Mouse (Mus musculus): Measurements from ENCODE around the gene Rbfox1.
A peak's percentile ranks its signal among the peaks of the same experiment; 100 is the strongest.

Rbfox1 gene

DNA sequence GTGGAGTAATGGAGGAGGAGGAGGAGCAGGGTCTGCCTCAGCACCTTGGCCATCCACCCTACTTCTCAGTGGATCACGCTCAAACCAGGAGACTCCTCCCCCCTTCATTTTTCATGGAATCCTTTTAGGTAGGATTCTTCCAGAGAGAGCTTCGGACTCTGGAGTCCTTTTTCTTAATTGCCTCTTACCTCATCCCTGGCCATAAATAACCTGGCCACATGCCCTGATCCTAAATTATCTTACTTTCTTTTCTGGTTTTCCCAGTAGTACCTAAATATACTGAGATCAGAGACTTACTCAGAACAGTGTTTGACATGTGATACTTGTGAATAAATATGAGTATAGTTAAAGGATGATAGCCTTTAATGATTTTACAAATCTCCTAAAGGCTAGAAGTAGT lies 1042.5 kb downstream of the Rbfox1 start:
- DNase-seq (ENCODE audit: low read depth), result no peak

DNA sequence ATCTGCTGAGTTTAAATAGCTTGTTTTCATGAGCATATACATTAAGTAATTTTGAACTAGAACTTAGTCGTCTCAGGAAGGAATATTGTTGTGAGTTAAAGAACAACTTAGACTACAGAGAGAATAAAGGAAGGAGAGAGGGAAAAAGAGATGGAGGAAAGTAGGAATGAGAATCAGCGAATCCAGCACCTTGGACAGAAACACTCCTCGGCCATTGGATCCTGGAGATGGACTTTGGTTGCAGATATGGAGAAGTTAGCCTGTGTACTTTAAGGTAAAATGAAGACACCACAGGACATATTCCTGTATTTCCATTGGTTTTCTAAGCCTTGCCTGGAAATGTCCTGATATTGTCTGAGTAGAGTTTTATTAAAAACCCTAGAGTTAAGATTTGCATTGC lies 1045.6 kb downstream of the Rbfox1 start:
- no peak for DNase-seq (ENCODE audit: low read depth)

DNA sequence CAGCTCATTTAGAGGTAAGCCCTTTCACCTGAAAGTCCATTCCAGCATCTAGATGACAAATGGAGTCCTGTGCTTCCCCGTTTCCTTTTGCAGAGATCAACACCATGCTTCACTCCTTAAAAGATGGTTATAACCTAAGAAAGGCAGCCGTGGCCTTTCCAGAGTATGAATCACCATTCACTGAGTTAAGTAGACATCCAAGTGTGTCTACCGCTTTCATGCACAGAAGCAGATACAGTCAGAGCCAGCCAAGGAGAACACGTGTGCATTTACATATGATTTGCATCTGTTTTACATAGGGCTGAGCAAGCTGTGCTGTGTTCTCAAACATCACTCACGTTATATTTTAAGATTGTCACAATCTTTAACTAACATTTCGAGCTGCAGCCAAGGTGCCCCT lies 1061.0 kb downstream of the Rbfox1 start:
- no peak for DNase-seq (ENCODE audit: low read depth)

DNA sequence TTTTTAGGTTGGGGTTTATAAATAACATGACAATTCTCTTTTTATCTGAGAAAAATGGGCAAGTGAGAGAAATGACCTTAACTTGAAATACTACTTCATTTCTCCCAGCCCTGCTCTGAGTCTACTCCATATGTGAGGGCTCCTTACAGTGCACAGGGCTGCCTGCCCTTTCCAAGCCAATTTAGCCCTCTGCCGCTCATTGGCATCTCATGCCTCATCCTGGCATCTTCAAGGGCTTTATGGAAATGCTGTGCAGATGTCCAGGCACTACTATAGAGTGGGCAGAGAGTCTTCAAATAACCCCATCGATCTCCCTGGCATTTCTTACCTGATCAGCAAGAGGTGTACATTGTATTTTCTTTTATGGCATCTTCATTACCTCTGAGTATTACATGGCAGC lies 1064.5 kb downstream of the Rbfox1 start:
- no peak for DNase-seq (ENCODE audit: low read depth)

DNA sequence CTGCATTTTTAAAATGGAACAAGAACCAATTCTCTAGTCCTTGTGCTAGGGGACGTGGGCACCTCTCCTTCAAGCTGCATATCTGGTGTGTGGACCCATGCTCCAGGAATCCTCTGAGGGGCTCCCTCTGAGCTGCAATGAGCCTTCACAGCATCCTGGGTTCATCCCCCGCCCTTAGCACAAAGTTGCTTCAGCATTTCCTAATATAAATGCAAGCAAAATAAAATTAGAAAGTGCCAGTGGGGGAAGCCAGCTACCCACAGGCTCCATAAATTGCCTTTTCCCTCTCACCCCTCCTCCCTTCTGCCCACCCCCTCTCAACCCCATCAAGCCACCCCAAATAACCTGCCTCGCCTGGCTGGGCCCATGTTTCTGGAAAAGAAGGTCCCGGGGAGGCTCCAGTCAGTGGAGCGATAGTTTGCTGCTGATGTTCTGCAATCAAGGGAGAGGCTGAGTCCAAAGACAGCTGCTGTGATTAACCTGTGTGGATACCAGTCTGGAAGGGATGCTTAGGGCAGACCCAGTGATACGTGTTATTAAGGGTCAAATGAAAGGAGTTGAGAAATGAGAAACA lies 1070.0 kb downstream of the Rbfox1 start:
- no peak for DNase-seq (ENCODE audit: low read depth)

DNA sequence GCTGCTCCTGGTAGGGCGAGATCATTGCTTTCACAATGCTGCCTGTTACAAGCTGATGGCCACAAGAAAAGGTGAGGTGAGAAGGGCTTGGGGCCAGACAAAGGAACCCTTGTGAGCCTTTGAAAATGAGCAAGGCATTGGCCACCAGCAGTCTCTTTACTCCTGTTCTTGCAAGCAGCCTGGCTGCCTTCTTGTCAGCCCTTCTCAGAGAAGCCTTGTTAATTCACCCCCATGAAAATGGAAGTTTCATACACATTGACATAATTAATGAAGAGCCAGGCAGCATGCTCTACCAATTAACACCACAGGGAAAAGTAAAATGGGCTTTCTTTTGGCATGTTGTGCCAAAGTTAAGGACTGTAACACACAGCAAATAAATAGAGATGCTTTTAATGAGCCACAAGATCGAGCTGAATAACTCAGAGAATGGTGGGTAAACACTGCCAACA lies 1076.8 kb downstream of the Rbfox1 start:
- no peak for DNase-seq (ENCODE audit: low read depth)

DNA sequence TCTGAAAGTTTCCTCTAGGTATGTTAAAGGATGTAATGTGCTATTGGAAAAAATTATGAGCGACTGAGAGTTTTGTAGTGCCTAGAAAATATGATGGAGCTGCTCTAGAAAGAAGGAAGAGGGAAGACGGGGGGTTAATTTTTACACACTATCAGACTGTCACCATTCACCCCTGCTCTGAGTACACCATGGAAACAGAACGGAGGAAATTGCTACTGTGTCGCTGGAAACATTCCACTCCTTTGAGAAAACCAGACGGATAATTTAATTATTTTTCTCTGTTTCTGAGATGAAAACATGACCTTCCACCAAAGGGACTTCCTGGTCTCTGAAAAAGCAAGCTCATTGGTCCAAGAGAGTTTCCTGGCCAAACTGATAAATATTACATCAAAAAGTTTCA lies 1077.4 kb downstream of the Rbfox1 start:
- DNase-seq (ENCODE audit: low read depth), result no peak

- no peak for DNase-seq (ENCODE audit: low read depth)
Observed at GRCm38 (mm10) chr16:6963533-6963932, 1078.4 kb downstream of the Rbfox1 start.

- DNase-seq (ENCODE audit: low read depth), result no peak
Observed at GRCm38 (mm10) chr16:6964720-6965583, 1079.8 kb downstream of the Rbfox1 start.

GRCm38 (mm10) chr16:6969986-6970385 lies 1084.8 kb downstream of the Rbfox1 start:
- no peak for DNase-seq (ENCODE audit: low read depth)

DNA sequence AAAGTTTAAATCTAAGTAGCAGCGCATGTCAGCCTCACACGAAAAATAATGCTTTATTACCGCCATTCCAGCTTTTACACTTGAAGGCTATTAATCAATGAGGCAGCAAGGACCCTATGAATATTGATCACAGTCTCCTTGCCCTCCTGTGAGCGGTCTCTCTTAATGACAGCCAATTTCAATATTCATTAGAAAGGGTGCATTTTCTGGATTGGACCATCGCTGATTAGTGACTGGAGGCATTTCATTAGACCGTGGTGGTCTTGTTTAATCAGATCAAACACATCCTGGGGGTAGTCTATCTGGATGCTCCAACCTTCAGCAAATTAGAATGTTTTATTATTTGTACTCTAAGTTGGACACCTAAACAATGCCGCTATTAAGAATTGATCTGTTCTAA lies 1091.2 kb downstream of the Rbfox1 start:
- DNase-seq (ENCODE audit: low read depth), result no peak

DNA sequence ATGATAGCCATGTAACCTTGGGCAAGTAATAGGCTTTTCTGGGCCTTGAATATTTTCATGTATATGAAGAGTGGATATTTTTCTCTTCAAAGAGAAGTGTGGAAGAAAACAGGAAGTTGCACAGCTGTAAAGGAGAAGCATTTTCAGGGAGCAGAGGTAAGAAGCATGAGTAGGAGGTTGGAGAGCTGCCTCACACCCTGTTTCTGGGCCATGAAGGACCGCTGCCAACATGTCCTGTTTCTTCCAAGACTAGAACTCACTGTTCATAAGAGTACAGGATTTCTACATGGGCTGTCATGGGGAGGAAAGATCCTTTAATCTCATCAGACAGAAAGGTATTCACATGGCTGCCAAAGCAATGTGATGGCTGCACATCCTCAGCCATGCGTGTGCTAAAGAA lies 1098.8 kb downstream of the Rbfox1 start:
- no peak for DNase-seq (ENCODE audit: low read depth)

GRCm38 (mm10) chr16:6986031-6986430 lies 1100.9 kb downstream of the Rbfox1 start:
- no peak for DNase-seq (ENCODE audit: low read depth)

- no peak for DNase-seq (ENCODE audit: low read depth)
Observed at GRCm38 (mm10) chr16:6986494-6986893, 1101.3 kb downstream of the Rbfox1 start.

DNA sequence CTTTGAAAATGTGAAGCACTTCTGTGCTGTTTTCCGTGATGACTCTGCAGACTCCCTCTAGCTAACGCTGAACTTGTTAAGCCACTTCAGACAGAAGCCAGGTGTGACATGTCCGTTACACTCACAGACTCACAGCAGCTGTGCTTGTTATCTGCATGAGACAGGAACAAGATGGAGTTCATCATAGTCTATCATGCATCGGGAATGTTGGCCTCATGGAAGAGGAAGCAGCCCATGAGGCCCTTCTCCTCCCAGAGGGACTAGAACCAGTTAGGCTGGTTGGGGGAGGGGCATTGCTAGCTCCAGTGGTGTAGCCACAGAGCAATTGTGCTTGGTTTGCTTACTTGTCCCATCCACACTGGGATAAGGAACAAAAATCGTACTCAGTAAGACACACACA lies 1107.1 kb downstream of the Rbfox1 start:
- no peak for DNase-seq (ENCODE audit: low read depth)

DNA sequence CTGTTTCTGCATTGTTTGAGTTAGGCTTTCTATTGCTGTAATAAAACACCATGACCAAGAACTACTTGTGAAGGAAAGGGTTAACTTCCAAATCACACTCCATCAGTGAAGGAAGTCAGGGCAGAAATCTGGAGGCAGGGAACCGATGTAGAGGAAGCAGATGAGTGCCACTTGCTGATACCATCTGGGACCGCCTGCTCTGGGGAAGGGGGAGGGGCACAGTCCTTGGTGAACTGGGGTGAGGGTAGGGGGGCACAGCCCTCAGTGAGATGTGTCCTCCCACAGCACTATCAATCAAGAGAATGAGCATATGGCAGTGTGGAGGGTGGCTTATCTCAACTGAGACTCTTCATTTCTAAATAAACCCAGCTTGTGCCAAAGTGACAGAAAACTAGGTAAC lies 1108.0 kb downstream of the Rbfox1 start:
- no peak for DNase-seq (ENCODE audit: low read depth)

DNA sequence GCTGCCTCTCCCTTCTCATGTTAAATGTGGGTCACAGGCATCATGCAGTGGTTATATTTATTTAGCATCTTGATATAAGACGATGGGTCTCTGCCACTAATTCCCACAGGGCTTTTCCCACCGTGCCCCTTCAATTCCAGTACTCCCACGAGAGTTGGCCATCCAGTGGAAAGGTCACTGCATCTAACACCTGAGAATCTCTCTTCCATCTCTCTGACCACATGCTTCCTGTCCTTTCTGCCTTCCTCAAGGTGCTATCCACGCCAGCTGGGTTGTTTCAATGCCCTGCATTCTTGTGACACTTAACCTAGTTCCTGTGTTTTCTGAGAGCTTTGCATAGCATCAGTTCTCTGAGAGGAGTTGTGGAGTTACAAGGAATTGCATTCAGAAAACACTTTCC lies 1112.0 kb downstream of the Rbfox1 start:
- no peak for DNase-seq (ENCODE audit: low read depth)

- DNase-seq (ENCODE audit: low read depth), result no peak
Observed at GRCm38 (mm10) chr16:6997834-6998233, 1112.7 kb downstream of the Rbfox1 start.

- DNase-seq (ENCODE audit: low read depth), result no peak
Observed at GRCm38 (mm10) chr16:7004565-7004964, 1119.4 kb downstream of the Rbfox1 start.

DNA sequence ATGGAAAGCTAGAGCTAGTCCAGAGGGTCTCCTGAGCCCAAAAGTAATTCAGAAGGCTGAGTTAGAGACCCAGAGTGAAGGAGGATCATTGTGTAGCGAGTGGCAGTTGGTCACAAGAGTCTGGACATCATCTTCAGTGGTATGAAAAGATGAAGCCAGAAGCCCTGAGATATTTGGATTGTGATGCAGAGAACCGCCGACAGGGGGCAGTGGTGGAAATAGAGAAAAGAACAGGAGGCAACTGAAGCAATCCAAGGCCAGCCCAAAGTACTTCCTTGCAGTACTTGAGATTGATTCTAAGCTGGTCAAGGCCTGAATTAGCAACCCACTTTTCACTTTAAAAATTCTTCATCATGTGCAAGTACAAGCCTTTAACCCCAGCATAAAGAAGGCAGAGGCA lies 1120.3 kb downstream of the Rbfox1 start:
- peak; percentile 1 for DNase-seq (ENCODE audit: low read depth)

- no peak for DNase-seq (ENCODE audit: low read depth)
Observed at GRCm38 (mm10) chr16:7017310-7017709, 1132.2 kb downstream of the Rbfox1 start.

GRCm38 (mm10) chr16:7034231-7034630 lies 1149.1 kb downstream of the Rbfox1 start:
- no peak for DNase-seq (ENCODE audit: low read depth)

DNA sequence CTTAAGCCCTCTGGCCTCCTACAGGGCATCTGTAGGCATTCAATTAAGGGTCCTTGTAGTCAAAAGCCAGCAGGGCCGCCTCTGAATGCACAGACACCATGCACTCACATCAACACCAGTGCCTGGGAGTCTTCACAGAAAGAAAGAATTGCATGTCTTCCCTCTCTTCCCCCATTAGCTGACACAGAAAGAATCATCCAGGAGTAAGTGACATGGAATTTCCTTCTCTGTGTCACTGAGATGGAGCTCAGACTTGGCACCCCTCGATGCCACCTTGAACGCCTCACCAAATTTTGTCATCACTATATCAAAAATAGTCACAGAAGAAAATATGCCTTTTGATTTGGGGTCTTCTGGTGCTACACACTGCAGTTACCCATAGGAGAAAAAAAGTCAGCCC lies 1151.4 kb downstream of the Rbfox1 start:
- DNase-seq (ENCODE audit: low read depth), result no peak

DNA sequence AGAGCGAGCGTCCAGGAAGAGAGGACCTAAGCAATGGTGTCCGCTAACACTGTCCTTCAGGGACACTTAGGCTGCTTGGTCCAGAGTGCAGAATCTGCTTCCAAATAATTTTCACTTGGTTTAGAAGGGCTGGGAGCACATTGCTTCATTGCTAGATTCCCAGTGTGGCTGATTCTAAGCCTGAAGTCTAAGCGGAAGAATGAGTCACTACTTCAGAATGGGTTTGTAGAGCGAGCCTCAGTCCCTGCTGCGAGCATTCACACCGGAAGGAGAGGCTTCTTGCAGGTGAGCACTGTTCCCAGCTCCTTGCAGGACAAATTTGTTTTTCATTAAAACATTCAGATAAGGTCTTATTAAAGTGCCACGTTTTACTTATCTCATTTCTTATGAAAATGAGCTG lies 1151.8 kb downstream of the Rbfox1 start:
- DNase-seq (ENCODE audit: low read depth), result no peak

Data from c-Kit-positive CD71-positive TER-119-negative erythroid progenitor cells, embryonic 14.5 days (primary cell).